Mouse (Mus musculus): ENCODE measurements around the gene Tnxb.
"Not testable (repeated sequence)": the region's sequence is repeated elsewhere in the genome, so short reads cannot be mapped to it uniquely, and the experiment has no call there.

The Tnxb gene

GRCm38 (mm10) chr17:34743719-34744118 lies 73.4 kb downstream of the Tnxb start, which contains the start of gene C4b:
Gene C4b, minus strand, starts transcription at chr17:34743882.
- no peak for DNase-seq

DNA sequence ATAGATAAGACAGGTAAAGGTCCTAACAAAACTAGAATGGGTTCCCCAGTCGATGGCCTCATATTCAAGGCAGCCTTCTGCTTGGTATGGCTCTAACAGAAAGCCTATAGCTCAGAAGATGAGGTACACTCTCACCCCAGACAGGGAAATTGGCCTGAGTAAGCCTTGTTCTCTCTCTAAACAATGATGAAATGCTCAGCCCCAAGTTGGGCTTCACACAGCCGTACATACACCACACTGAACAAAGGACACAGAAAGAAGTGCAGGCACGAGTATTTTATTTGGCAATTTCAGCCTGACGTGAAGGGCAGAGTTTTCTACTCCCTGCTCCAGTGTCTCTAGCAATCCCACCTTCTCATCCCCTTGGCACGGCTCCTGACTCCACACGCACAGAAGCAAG lies 73.9 kb downstream of the Tnxb start:
- DNase-seq: no peak

DNA sequence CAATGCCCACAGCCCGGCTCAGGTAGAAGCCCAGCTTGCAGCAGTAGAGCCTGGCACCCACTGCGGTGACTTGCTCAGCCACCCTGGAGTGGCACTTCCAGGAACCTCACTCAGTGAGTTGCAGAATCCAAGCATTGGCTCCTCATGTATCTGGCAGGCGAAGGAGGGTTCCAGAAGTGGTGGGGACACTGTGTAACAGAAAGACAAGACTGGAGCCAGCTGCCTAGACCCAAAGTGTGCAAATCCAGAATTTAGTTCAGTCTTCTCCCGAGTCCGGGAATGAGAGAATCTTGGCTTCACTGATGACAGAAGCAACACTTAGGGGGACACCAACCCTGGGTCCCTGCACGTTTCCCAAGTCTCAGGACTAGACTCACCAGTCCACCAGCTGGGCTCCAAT lies 74.3 kb downstream of the Tnxb start:
- DNase-seq: not testable (repeated sequence)

GRCm38 (mm10) chr17:34745166-34745565 lies 74.8 kb downstream of the Tnxb start:
- not testable (repeated sequence) for DNase-seq

DNA sequence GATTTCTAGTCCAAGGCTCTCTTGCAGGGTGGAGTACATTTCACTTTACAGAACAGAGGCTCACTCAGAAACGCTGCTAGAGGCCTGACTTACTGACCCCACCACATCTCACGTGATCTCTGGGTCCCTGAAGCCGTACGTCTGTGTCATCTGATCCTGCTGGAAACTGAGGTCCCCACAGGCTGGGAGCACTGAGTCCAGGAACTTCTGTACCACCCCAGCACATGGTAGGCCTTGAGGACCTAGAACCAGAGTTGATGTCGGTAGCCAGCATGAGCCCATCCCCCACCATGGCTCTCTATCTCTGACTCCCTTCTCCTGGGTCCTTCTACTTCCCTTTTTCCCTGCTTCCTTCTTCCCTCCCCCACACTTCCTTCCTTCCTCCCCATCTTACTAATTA lies 76.2 kb downstream of the Tnxb start:
- DNase-seq: no peak

- no peak for DNase-seq
Measured at GRCm38 (mm10) chr17:34761471-34761870, 91.1 kb downstream of the Tnxb start.

Data from kidney, postnatal 10 days (tissue).